Mouse (Mus musculus) embryonic facial prominence, embryonic 11.5 days (tissue): ENCODE measurements at regions not wholly inside any gene's neighbourhood (a gene's known extent, or its start where the extent isn't known, plus 50 kb on each side); places are given as distances from the start of the nearest gene placed in this dataset.
"Not testable (repeated sequence)": the region's sequence is repeated elsewhere in the genome, so short reads cannot be mapped to it uniquely, and the experiment has no call there.

Experiments
- ATAC-seq: fragments of 200-750 bp; cut with Nextera tagmentation; replicated peaks from 2 replicates; pipeline ENCODE4 v1.8.0; 2017; ENCODE audit warnings: low read depth; ENCODE audit not compliant: insufficient number of reproducible peaks, low FRiP score, low TSS enrichment
- DNase-seq: peaks from one replicate; pipeline ENCODE4 v3.0.0-alpha.2; 2015; ENCODE audit warnings: low spot score
- H3K27ac ChIP-seq: fragments of 300-500 bp; sonication (generic); replicated peaks from 2 replicates; pipeline ENCODE4 v1.5.1; 2014; ENCODE audit warnings: mild to moderate bottlenecking, low read depth, low read length, control low read depth
- H3K27me3 ChIP-seq: fragments of 300-500 bp; sonication (generic); 2 replicates; pipeline ENCODE4 v1.6.1; 2014; ENCODE audit warnings: mild to moderate bottlenecking, low read length, moderate library complexity, mixed read lengths; ENCODE audit not compliant: control insufficient read depth, insufficient read depth
- H3K36me3 ChIP-seq: fragments of 300-500 bp; sonication (generic); replicated peaks from 2 replicates; pipeline ENCODE4 v1.6.1; 2014; ENCODE audit warnings: low read depth, mild to moderate bottlenecking, low read length, moderate library complexity, mixed read lengths; ENCODE audit not compliant: control insufficient read depth, insufficient read depth
- H3K4me1 ChIP-seq: fragments of 300-500 bp; sonication (generic); 2 replicates; pipeline ENCODE4 v1.6.1; 2014; ENCODE audit warnings: low read length, mixed read lengths; ENCODE audit not compliant: control insufficient read depth, insufficient read depth
- H3K4me2 ChIP-seq: fragments of 300-500 bp; sonication (generic); 2 replicates; pipeline ENCODE4 v1.6.1; 2014; ENCODE audit warnings: low read depth, mild to moderate bottlenecking, control low read depth, low read length, moderate library complexity
- H3K4me3 ChIP-seq: fragments of 300-500 bp; sonication (generic); 2 replicates; pipeline ENCODE4 v1.5.1; 2014; ENCODE audit warnings: low read depth, low read length, control low read depth
- H3K9ac ChIP-seq: fragments of 300-500 bp; sonication (generic); replicated peaks from 2 replicates; pipeline ENCODE4 v1.6.1; 2014; ENCODE audit warnings: mild to moderate bottlenecking, control low read depth, low read length
- H3K9me3 ChIP-seq: fragments of 300-500 bp; sonication (generic); replicated peaks from 2 replicates; pipeline ENCODE4 v1.6.1; 2016; ENCODE audit warnings: mild to moderate bottlenecking, low read length, inconsistent platforms, mixed read lengths; ENCODE audit not compliant: control insufficient read depth
- WGBS: fragments of 180-500 bp; shearing (Covaris S2); extraction: QIAGEN DNeasy Blood & Tissue Kit; methylation state at CpG from one replicate; pipeline ENCODE4 v1.1.7; 2014; 5-methylcytosine and 5-hydroxymethylcytosine counted together

DNA sequence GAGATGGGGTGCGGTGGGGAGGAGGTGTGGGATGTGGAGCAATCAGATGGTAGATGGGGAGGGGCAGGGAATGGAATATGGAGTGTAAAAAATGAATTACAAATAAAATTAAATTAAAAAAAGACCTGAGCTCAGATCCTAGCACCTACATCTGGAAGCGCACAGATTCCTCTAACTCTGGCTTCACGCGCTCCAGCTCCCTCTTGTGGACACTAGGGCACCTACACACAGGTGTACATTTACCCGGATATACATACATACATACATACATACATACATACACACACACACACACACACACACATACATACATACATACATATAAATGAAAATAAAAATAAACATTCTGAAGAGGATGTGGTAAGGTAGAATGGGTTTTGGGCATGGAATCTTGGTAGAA, 528.7 kb upstream of the Slc8a1 start:
- not testable (repeated sequence) for H3K9me3 ChIP-seq, H3K9ac ChIP-seq, H3K36me3 ChIP-seq, H3K27me3 ChIP-seq, H3K27ac ChIP-seq, H3K4me2 ChIP-seq, H3K4me1 ChIP-seq, DNase-seq, ATAC-seq, H3K4me3 ChIP-seq
- 92% methylated on average over 5 of the region's 5 CpGs for WGBS

DNA sequence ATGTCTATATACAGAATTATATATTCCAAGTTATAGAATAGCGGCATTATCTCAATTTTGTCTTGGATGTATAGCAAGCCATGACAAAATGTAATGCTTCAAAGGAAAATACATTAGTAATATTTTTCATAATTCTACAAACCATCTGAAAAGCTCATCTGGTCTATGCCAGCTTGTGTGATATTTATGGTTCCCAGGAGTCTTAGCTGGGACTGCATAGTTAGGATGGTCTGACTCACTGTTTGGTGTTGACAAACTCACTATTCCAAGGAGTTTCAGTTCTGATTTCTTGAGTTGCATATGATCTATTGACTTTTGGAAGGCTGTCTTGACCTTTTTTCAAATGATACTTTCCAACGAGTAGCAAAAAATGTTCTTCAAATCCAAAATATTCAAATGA, 514.2 kb upstream of the Slc8a1 start:
- Histone ChIP-seq H3K4me2 (no peak overlapping the region), H3K27me3 (no peaks in the 10 kb centered on the region), H3K27ac (no peak overlapping the region), H3K9ac (no peak overlapping the region), H3K4me3 (no peak overlapping the region), H3K36me3 (no peaks in the 10 kb centered on the region), H3K9me3 (no peaks in the 10 kb centered on the region), H3K4me1 (no peaks in the 10 kb centered on the region)
- no peak for ATAC-seq
- DNase-seq: no peak
- 93% methylated on average over 2 of the region's 2 CpGs for WGBS

DNA sequence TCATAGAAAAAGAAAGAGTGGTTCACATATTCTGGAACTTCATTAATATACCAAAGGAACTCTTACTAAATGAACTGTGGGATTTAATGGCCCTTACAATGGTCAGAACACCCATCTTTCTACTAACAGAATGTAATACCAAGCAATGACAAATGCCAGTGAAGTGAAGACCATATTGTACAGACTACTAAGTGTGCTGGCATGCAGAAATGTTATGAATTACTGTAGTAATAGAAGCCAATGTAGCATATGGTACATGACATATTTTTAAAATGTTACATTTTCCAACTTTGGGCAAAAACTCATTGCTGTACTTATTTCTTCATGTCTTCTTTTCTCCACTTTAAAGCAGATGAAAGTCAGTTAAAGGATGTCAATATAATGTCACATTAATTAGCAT, 513.7 kb upstream of the Slc8a1 start:
- ATAC-seq: no peak

DNA sequence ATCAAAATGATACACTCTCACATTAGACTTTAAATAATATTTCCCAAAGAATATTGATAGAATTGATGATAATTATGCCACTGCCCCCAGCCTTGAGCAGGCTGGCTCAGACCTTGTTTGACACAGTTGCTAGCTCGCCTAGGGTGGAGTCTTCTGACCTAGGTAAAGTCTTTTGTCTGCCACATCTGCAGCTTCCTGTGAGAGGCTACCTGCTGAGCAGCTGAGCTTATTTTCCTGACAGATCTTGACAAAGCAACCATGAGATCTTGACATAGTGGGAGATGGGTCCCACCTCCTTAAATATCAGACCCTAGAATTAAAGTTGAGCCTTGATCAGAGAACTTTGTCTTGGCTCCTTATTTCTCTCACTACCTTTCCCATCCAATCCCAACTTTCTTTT, 500.2 kb upstream of the Slc8a1 start:
- H3K9ac ChIP-seq: no peak overlapping the region
- H3K4me3 ChIP-seq: no peak overlapping the region
- 37% methylated on average over 1 of the region's 1 CpGs for WGBS
- ATAC-seq (no peak), DNase-seq (no peak)
- H3K27me3 ChIP-seq: no peaks in the 10 kb centered on the region
- no peaks in the 10 kb centered on the region for H3K4me1 ChIP-seq
- no peaks in the 10 kb centered on the region for H3K36me3 ChIP-seq
- no peaks in the 10 kb centered on the region for H3K9me3 ChIP-seq
- H3K4me2 ChIP-seq: no peak overlapping the region
- no peak overlapping the region for H3K27ac ChIP-seq

More for the DNA sequence above, 513.7 kb upstream of the Slc8a1 start:
- Histone ChIP-seq H3K36me3 (no peaks in the 10 kb centered on the region), H3K27me3 (no peaks in the 10 kb centered on the region), H3K27ac (no peak overlapping the region), H3K4me1 (no peaks in the 10 kb centered on the region), H3K4me2 (no peak overlapping the region), H3K4me3 (no peak overlapping the region), H3K9me3 (no peaks in the 10 kb centered on the region), H3K9ac (no peak overlapping the region)
- DNase-seq: no peak

DNA sequence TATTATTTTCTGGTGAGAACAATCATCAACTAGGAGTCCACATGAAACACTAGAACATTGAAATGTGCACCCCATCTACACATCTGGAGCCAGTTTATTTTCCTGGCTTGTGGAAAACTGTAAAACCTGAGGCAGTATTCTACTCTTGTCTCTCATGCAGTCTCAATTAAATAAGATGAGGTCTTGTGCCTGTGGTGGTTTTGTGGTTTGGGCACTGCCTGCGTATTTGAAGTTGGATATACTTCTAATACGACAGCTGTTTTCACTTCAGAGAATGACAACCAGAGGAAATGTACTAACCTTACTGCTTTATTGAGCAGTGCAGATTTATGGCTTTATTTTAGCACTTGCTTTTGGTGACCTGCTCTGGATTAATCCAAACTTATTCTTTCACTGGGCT, 499.3 kb upstream of the Slc8a1 start:
- H3K4me1 ChIP-seq: no peaks in the 10 kb centered on the region
- peak; percentile 83 for ATAC-seq
- DNase-seq: peak; percentile 83
- no peak overlapping the region for H3K9ac ChIP-seq
- H3K27me3 ChIP-seq: no peaks in the 10 kb centered on the region
- 37% methylated on average over 2 of the region's 2 CpGs for WGBS
- H3K9me3 ChIP-seq: no peaks in the 10 kb centered on the region
- H3K4me2 ChIP-seq: no peak overlapping the region
- H3K27ac ChIP-seq: no peak overlapping the region
- H3K4me3 ChIP-seq: no peak overlapping the region
- no peaks in the 10 kb centered on the region for H3K36me3 ChIP-seq

DNA sequence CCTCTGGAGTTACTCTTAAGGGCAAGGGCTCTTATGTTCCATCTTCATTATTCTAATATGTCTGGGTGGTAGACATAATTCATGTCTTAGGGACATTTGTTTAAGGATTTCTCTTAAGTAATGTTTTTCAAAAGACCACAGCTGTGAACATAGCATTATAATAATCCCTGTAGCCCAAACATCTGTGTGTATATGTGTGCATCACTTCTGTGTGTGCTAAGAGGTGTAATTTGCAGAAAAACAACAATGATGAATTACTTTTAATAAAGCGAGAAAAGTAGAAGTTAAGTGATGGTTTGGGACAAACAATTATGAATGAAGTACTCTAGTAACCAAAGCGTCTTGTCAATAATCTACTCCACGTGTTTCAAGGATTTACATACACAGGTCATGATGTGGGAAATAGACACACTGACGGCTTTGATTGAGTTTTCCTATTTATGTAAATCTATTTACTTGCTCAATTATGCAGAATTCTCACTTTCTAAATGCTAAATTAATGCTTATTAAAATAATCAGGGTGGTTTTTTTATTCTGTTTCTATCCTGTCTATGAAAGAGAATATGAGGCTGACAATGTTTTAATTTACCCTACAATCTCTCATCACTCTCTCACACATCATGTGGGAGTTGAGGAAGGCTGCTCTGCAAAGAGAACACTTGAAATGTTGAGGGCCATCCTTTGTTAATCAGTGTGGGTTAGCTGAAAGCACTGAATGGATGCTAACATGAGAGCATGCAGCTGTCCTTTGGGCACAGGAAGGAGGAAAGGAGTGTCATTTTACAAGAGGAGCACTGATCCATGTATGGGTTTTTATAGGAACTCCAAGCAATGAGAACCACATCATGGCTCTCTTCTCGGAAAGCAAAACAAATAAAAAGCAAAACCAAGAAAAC, 477.8 kb upstream of the Slc8a1 start:
- no peak for ATAC-seq
- WGBS: 84% methylated on average over 5 of the region's 5 CpGs

DNA sequence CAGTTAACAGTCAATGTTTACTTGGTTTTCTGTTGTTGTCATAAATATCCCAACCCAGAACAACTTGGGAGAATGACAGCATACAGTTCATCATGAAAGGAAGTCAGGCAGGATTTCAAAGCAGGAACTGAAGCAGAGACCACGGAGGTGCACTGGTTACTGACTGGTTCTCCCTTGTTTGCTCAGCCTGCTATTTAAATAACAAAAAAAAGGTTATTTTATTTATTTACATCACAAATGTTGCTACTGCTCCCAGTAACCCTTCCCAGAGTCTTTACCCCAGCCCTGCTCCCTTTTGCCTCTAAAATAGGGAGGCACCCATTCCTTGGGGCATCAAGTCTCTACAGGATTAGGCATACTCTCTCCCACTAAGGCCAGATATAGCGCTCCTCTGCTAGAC, 461.8 kb upstream of the Slc8a1 start:
- WGBS: 69% methylated on average over 2 of the region's 2 CpGs

More for the DNA sequence above, 477.8 kb upstream of the Slc8a1 start:
- Histone ChIP-seq H3K27ac (no peak overlapping the region), H3K4me2 (no peak overlapping the region), H3K27me3 (no peaks in the 10 kb centered on the region), H3K4me3 (no peak overlapping the region), H3K36me3 (no peaks in the 10 kb centered on the region), H3K9me3 (no peaks in the 10 kb centered on the region), H3K4me1 (no peaks in the 10 kb centered on the region), H3K9ac (no peak overlapping the region)
- no peak for DNase-seq

DNA sequence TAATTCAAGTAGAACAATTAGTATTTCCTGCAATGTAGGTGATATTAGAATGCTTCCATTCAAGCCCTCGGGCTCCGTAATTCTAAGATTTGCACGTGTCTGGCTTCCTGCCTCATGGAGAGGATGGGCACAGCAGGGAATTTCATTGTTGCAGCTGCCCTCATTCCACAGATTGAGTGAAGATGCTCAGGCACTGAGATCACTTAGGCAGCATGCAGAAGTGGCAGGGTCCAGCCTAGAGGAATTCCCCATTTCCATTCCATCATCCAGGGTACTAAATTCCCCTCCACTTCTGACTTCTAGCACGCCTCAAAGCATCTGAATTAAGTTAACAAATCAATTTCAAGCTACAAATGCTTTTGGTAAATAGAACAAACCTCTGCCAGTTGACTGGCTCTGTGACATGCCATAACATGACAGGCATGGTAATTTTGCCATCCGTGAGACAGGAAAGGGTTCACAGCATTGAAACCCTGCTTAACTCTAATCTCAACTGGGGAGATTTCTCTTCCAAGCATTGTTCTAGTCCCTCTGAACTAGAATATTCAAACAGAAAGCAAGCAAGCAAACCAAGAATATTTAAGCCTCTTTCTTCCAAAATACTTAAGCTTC, 461.0 kb upstream of the Slc8a1 start:
- peak; percentile 72; the same call in 1 of the 2 replicates for ATAC-seq

More for the DNA sequence above, 461.8 kb upstream of the Slc8a1 start:
- Histone ChIP-seq H3K27ac (no peak overlapping the region), H3K4me2 (no peak overlapping the region), H3K4me3 (no peak overlapping the region), H3K36me3 (no peaks in the 10 kb centered on the region), H3K27me3 (no peaks in the 10 kb centered on the region), H3K9me3 (no peaks in the 10 kb centered on the region), H3K4me1 (no peaks in the 10 kb centered on the region), H3K9ac (no peak overlapping the region)
- DNase-seq (no peak), ATAC-seq (no peak)

More for the DNA sequence above, 461.0 kb upstream of the Slc8a1 start:
- no peaks in the 10 kb centered on the region for H3K4me1 ChIP-seq
- no peaks in the 10 kb centered on the region for H3K36me3 ChIP-seq
- no peaks in the 10 kb centered on the region for H3K27me3 ChIP-seq
- WGBS: 40% methylated on average over 5 of the region's 5 CpGs
- H3K9ac ChIP-seq: no peak overlapping the region
- no peak overlapping the region for H3K27ac ChIP-seq
- H3K4me3 ChIP-seq: no peak overlapping the region
- H3K4me2 ChIP-seq: no peak overlapping the region
- H3K9me3 ChIP-seq: no peaks in the 10 kb centered on the region
- peak; percentile 4 for DNase-seq
